Mouse (Mus musculus): ENCODE data around the gene Grin2c.

Gene Grin2c

DNA sequence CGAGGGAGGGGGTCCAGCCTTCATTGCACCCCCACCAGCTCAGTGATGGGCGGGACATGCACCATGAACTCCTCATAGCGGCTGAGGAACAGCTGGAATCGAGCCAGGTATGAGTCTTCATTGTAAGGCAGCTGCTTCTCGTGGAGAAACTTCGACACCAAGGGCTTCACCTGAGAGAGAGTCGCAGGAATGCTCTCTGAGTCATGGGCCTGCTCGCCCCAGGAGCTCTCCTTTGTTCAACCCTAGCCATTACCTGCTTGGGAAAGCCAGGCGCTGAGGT is 16.4 kb upstream of the Grin2c start:
- DNase-seq (ENCODE audit: low spot score), result no peak

- no peak for DNase-seq (ENCODE audit: low spot score)
Measured at GRCm38 (mm10) chr11:115282723-115283485, 15.9 kb upstream of the Grin2c start.

GRCm38 (mm10) chr11:115282295-115282694 is 15.3 kb upstream of the Grin2c start:
- DNase-seq (ENCODE audit: low spot score), result peak; percentile 42

DNA sequence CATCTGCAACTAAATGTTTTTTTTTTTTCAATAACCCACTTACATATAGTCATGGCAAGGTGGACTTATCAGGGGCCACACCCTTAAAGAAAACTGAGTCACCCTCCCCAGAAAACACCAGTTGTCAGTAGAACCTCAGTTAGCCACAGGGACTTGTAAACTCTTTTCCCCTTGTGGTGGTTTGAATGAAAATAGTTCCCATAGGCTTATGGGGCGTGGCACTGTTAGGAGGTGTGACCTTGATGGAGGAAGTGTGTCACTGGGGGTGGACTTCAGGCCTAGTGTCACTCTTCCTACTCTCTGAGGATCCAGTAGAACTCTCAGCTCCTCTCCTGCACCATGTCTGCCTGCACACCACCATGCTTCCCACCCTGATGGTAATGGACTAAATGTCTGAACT is 12.7 kb upstream of the Grin2c start:
- DNase-seq (ENCODE audit: low spot score), result no peak

- DNase-seq (ENCODE audit: low spot score), result no peak
Measured at GRCm38 (mm10) chr11:115278176-115278575, 11.1 kb upstream of the Grin2c start.

DNA sequence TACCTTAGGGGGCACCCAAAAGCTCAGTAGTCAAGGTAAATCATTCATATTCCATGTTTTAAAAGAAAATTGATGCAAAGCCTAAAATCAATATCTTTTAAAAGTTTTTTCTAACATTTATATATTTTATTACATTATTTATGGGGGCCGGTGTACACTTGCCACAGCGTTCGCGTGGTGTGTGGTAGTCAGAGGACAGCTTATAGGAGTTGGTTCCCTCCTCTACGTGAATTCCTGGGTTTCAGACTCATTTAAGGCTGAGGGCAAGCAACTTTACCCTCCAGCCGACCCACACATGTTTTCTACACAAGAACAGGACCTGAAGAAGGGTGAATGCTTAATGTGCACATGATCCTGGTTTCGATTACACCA is 10.5 kb upstream of the Grin2c start:
- DNase-seq (ENCODE audit: low spot score), result no peak

- peak; percentile 99 for DNase-seq (ENCODE audit: low spot score)
Measured at GRCm38 (mm10) chr11:115276780-115277603, 9.9 kb upstream of the Grin2c start, which contains the start of gene Fdxr. Gene Fdxr, minus strand, starts transcription at chr11:115277050.

GRCm38 (mm10) chr11:115275954-115276353 is 8.9 kb upstream of the Grin2c start:
- DNase-seq (ENCODE audit: low spot score), result no peak

GRCm38 (mm10) chr11:115275509-115275908 is 8.5 kb upstream of the Grin2c start:
- DNase-seq (ENCODE audit: low spot score), result no peak

DNA sequence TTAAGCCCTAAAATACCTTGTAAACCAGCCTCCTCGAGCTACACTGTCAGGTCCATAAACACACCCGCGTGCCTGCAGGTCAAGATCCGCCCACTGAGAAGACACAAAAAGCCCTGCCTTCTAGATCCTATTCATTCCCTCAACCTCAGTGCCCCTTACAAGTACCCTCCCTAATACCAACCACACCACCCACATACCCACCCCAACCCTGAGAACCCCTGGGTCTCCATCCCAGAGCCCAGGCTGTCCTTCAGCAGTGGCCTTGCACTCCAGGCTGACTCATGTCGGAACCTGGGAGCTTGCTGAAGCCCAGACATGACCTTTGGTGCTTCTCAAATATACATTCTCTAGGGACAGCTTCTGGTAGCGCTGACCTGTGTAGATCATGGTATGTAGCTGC is 7.7 kb upstream of the Grin2c start:
- DNase-seq (ENCODE audit: low spot score), result no peak

GRCm38 (mm10) chr11:115274178-115274577 is 7.1 kb upstream of the Grin2c start:
- DNase-seq (ENCODE audit: low spot score), result peak; percentile 28

DNA sequence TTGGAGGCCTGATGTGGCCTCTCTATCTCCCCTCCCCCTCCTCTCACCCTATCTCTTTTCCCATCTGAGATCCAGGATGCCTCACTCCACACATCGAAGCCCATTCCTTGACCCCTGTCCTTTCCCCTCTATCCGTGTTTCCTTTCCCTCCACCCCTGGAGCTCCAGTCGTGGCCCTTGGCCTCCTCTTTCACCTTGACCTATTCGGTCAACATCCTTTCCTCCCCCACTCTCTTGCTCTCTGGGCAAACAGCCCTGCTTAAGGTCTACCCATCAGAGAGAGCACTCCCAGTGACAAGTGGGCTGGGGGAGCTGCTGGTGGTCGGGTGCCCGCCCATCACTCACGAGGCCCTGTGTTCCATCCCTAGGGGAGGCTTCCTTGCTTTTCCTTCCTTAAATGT is 6.7 kb upstream of the Grin2c start:
- DNase-seq (ENCODE audit: low spot score), result no peak

GRCm38 (mm10) chr11:115272894-115273498 is 6.0 kb upstream of the Grin2c start:
- DNase-seq (ENCODE audit: low spot score), result peak; percentile 38

GRCm38 (mm10) chr11:115271481-115271880 is 4.4 kb upstream of the Grin2c start:
- DNase-seq (ENCODE audit: low spot score), result no peak

- no peak for DNase-seq (ENCODE audit: low spot score)
Measured at GRCm38 (mm10) chr11:115271052-115271451, 4.0 kb upstream of the Grin2c start.

DNA sequence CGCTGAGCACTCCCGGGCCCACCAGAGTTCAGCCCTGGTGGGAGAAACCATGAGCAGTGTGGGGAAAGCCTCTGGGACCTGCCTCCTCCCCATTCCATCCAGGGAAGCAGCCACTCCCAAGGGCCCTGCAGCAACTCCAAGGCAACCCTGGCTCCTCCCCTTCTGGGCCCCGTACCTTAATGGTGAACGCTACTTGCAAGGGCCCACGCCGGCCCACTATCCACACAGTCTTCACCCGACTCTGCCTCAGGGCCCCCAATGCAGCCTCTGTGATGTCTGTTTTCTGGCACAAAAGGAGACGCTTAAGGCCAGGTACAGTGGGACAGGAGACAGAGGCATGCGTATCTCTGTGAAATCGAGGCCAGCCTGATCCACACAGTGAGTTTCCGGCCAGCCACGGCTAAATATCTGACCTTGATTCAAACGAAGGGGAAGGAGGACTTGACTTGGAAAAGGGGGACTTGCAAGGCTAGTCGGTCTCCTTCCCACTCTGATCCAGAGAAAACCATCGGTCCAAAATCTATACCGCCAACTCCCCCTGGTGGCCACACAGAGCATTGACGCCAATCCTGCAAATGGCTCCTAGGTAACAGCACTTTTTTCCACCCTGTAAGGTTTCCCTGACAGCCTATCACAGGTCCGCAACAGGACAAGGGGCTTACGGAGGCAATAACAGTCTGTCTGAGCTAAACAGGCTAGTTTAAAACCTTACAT is 3.3 kb upstream of the Grin2c start:
- DNase-seq (ENCODE audit: low spot score), result peak; percentile 79

DNA sequence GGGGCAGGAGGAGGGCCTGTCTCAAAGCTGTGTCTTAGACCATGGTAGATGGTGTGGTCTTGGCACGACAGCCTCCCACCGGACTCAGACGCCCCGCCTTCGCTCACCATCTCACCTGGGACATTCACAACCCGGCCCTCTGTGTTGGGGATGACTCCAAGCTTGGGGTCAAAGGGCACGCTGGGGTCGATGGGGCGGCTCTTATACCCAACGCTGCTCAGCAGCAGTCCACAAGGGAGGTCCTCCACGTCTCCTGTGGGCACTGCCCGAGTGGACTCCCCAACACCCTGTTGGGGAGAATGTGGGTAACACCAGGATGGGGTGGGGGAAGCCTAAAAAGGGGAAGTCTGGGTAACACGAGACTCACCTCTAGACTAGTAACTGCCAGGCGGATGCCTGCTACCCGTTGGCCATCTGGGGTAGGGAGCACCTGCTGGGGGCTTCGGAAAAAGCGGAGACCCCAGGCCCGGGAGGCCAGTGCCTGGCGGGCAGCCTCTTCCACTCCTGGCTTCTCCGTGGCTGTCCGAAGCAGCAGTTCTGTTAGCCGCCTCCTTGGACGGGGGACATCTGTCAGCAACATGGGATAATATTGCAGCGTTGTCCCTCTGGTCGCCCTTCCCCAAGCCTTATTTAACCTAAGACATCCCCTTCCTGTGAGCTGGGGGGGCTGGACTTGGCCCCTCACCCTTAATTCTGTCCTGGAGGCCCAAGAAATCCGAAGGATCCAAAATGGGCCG is 2.5 kb upstream of the Grin2c start:
- DNase-seq (ENCODE audit: low spot score), result no peak

- DNase-seq (ENCODE audit: low spot score), result no peak
Measured at GRCm38 (mm10) chr11:115267958-115268357, 915 bp upstream of the Grin2c start.

- DNase-seq (ENCODE audit: low spot score), result no peak
Measured at GRCm38 (mm10) chr11:115266400-115266778, 654 bp downstream of the Grin2c start.

- no peak for DNase-seq (ENCODE audit: low spot score)
Measured at GRCm38 (mm10) chr11:115265771-115266399, 1.2 kb downstream of the Grin2c start.
